Mouse (Mus musculus) MEL (cell line): ENCODE data around the gene Pptc7. TPM values are rescaled to one million over a fixed set of nuclear protein-coding genes. Genes with fewer than 3 reads are reported as not detected.

Source experiments
- DNase-seq: peaks from one replicate; pipeline ENCODE4 v3.0.0; 2011; ENCODE audit warnings: low read depth, low spot score
- H3K27ac ChIP-seq: 2 replicates; pipeline ENCODE4 v1.5.1; 2012; ENCODE audit warnings: low read depth, mild to moderate bottlenecking, control low read depth, low read length, moderate library complexity; ENCODE audit not compliant: control insufficient read depth
- H3K27me3 ChIP-seq, 2 experiments: fragments of 150-350 bp in 1 of 2; sonication (generic) in 1 of 2; 2 replicates each; pipeline ENCODE4 v1.6.1; 2012; ENCODE audit warnings: low read length in 2 of 2, mild to moderate bottlenecking in 2 of 2, improper control_type of control experiment in 1 of 2, moderate library complexity in 1 of 2; ENCODE audit not compliant: insufficient read depth in 2 of 2, control insufficient read depth in 1 of 2
- H3K36me3 ChIP-seq, 2 experiments: 2 replicates each; pipeline ENCODE4 v1.6.1; 2012 to 2014; ENCODE audit warnings: low read length in 2 of 2, improper control_type of control experiment in 1 of 2, inconsistent platforms in 1 of 2, mild to moderate bottlenecking in 1 of 2; ENCODE audit not compliant: insufficient read depth in 2 of 2, control insufficient read depth in 1 of 2
- H3K4me1 ChIP-seq, 2 experiments: fragments of 150-350 bp in 1 of 2; sonication (generic) in 1 of 2; 2 replicates each; pipeline ENCODE4 v1.6.1; 2012; ENCODE audit warnings: low read length in 2 of 2, improper control_type of control experiment in 1 of 2, mild to moderate bottlenecking in 1 of 2; ENCODE audit not compliant: insufficient read depth in 2 of 2, control insufficient read depth in 1 of 2
- H3K4me3 ChIP-seq, 2 experiments: fragments of 150-350 bp in 1 of 2; sonication (generic) in 1 of 2; 2 replicates each; pipeline ENCODE4 v1.5.1; 2012; ENCODE audit warnings: low read depth in 2 of 2, low read length in 2 of 2, mild to moderate bottlenecking in 2 of 2, moderate library complexity in 2 of 2, control low read depth in 1 of 2, improper control_type of control experiment in 1 of 2; ENCODE audit not compliant: control insufficient read depth in 1 of 2, insufficient read depth in 1 of 2
- H3K79me2 ChIP-seq: 2 replicates; pipeline ENCODE4 v1.6.1; 2012; ENCODE audit warnings: mild to moderate bottlenecking, low read length, moderate library complexity; ENCODE audit not compliant: control insufficient read depth, poor library complexity, insufficient read depth
- H3K9ac ChIP-seq: 2 replicates; pipeline ENCODE4 v1.6.1; 2012; ENCODE audit warnings: low read depth, mild to moderate bottlenecking, control low read depth, low read length, moderate library complexity; ENCODE audit not compliant: control insufficient read depth, poor library complexity, severe bottlenecking
- H3K9me3 ChIP-seq: fragments of 150-350 bp; sonication (generic); replicated peaks from 2 replicates; pipeline ENCODE4 v1.6.1; 2012; ENCODE audit warnings: mild to moderate bottlenecking, low read length, improper control_type of control experiment, moderate library complexity; ENCODE audit not compliant: insufficient read depth
- GABPA ChIP-seq: IDR thresholded peaks from 2 replicates; pipeline ENCODE4 v1.6.1; 2012; ENCODE audit warnings: low read depth, mild to moderate bottlenecking, inconsistent platforms, low read length, improper control_type of control experiment, moderate library complexity
- MYC ChIP-seq: IDR thresholded peaks from 2 replicates; pipeline ENCODE4 v1.6.1; 2011; ENCODE audit warnings: low read depth, mild to moderate bottlenecking, low read length, improper control_type of control experiment, moderate library complexity
- TAL1 ChIP-seq: IDR thresholded peaks from 2 replicates; pipeline ENCODE4 v1.6.1; 2012; ENCODE audit warnings: mild to moderate bottlenecking, inconsistent platforms, low read length, moderate library complexity, mixed read lengths
- USF1 ChIP-seq: IDR thresholded peaks from 2 replicates; pipeline ENCODE4 v1.6.1; 2014; ENCODE audit warnings: low read depth, mild to moderate bottlenecking, inconsistent platforms, low read length, improper control_type of control experiment, moderate library complexity
- polyA plus RNA-seq, 2 experiments: library from polyadenylated mRNA; stranded (reverse) in 1 of 2; unstranded in 1 of 2; fragments of >175 nt in 1 of 2; fragments of >200 nt in 1 of 2; gene quantifications; 2 replicates each; pipeline versions ENCODE4 v1.2.1 to v1.2.4; 2012; ENCODE audit warnings: low replicate concordance in 2 of 2, low read depth in 1 of 2; ENCODE audit not compliant: insufficient read length in 2 of 2, insufficient read depth in 1 of 2, missing spikeins in 1 of 2
- total RNA-seq: library from RNA; depleted of rRNA; stranded (reverse); fragments of 300-350 nt; gene quantifications from 2 replicates; pipeline ENCODE4 v1.2.3, GENCODE M21; 2012

The Pptc7 gene
- total and polyA plus RNA-seq, 3 experiments, result 17.3 to 22.3 TPM; not detected in 1

DNA sequence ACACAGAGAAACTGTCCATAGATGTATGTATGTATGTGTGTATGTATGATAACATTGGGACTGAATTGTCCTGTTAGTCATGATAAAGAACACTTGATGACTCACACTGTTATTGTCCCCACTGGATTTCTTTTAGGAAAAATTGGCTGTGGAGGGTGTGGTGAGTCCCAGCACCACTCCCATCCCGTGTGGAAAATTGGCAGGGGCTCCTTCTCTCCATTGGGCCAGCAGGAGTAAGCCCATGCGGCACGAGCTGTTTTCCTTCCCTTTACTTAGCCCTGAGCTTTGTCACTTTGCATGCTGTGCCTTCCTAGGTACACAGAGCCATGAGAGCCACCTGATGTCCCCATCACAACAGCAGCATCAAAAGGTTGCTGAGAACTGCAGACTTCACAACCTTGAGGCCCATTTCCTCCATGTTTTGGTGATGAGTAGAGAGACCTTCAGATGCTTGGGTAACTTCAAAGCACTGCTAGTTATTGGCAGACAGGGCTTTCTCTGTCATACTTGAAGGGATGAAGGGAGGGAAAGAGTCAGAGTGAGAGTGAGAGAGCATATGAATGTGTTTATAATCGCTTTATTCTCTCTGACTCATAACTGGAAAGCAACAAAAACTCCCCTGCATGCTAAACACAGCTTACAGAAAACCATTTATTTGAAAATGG lies 4.1 kb downstream of the Pptc7 start:
- Histone ChIP-seq H3K79me2 (peaks cover 75% of the 10 kb centered on the region), H3K4me3 (no peak overlapping the region), H3K9me3 (no peaks in the 10 kb centered on the region), H3K9ac (no peak overlapping the region), H3K36me3 (peaks cover 9 to 19% of the 10 kb centered on the region in 2 experiments), H3K4me1 (peaks cover 8 to 28% of the 10 kb centered on the region in 2 experiments), H3K27ac (no peak overlapping the region), H3K27me3 (no peaks in the 10 kb centered on the region)
- DNase-seq, result no peak
- TF ChIP-seq TAL1, result no peak

DNA sequence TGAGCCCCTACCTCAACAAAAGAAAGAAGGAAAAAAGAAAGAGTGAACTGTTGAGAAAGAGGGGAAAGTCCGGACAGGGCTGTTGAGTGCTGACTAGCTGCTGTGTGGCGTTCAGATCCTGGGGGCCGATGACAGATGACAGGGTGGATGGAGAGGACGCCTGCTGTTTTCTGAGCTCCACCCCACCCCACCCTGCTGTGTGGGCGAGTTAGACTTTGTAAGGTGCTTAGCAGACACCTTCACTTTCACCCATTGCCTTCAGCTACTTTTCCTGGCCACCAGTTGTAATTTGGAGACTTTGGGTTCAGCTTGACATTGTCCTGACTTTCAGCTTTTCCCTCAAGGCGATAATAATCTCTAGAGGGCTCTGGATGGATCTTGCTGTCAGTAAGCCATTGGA lies 7.0 kb downstream of the Pptc7 start:
- H3K79me2 ChIP-seq, result peaks cover 75% of the 10 kb centered on the region
- DNase-seq, result no peak
- peaks cover 9% of the 10 kb centered on the region in 2 experiments for H3K36me3 ChIP-seq
- TF ChIP-seq GABPA, result no peak
- H3K27ac ChIP-seq, result no peak overlapping the region
- H3K27me3 ChIP-seq, result no peaks in the 10 kb centered on the region
- H3K9me3 ChIP-seq, result no peaks in the 10 kb centered on the region
- H3K4me1 ChIP-seq, result peaks cover 0 to 14% of the 10 kb centered on the region in 2 experiments; a peak in 3 of 4 replicates
- H3K9ac ChIP-seq, result no peak overlapping the region
- no peak overlapping the region for H3K4me3 ChIP-seq

DNA sequence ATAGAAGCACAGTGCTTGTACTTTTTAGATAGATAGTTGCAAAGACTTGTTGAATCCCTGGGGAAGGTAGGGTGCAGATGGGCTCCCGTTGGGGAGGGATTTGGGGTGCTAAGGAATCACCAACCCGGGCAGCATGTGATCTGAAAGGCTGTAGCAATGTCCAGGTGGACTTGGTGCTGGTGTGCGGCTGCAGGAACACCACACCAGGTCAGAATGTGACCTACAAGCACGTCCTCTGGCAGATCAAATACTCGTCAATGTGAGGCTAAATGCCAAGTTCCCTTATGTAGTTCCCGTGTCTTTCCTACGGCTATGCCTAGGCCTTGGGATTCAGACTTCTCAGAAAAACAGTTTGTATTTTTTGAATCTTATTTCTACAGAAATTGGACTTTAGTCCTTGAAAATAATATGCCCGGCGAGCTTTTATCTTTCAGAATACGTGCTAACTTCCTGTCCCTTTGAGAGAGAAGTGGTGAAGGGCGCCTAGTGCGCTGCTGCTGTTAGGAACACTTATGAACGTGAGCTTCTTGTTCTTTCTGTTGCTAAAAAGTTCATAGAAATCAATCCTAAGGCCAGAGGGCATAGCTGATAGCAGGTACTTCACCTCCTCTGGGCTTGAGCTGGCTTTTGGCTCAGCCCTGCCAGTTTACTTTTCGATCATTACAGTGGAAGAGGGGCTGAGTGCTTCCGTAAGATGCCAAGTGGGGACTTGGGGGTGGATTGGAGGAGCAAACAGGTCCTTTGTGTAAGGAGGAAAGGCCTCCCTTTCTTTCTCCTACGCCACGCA lies 7.6 kb downstream of the Pptc7 start:
- Histone ChIP-seq H3K27ac (no peak overlapping the region), H3K9me3 (no peaks in the 10 kb centered on the region), H3K4me1 (peaks cover 0 to 11% of the 10 kb centered on the region in 2 experiments; a peak in 3 of 4 replicates), H3K9ac (no peak overlapping the region), H3K4me3 (no peak overlapping the region), H3K27me3 (no peaks in the 10 kb centered on the region), H3K79me2 (peaks cover 74% of the 10 kb centered on the region), H3K36me3 (peaks cover 4 to 9% of the 10 kb centered on the region in 2 experiments)
- TF ChIP-seq USF1 (no peak), MYC (no peak)
- DNase-seq, result no peak

DNA sequence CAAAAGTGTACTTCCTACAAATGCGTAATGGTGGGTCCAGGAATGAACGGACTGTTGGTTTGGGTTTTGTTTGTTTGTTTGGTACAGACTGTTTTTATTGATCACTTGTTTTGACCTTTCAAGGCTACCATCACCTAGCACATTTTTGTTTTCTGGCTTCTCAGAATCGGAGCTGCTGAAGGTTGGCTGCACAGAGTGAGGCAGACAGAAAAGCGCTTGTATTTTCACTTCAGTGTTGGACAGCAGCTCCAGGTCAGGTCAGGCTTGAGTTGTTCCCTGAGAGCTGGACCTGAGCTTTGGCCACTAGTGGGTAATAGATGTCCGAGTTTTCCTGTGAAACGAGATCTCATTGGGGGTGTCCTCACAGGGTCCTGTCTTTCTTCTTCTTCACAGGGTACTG lies 9.0 kb downstream of the Pptc7 start:
- Histone ChIP-seq H3K9me3 (no peaks in the 10 kb centered on the region), H3K27ac (no peak overlapping the region), H3K4me1 (peaks cover 0 to 6% of the 10 kb centered on the region in 2 experiments; a peak in 2 of 4 replicates), H3K9ac (no peak overlapping the region), H3K36me3 (peaks cover 0 to 6% of the 10 kb centered on the region in 2 experiments; a peak in 3 of 4 replicates), H3K79me2 (peaks cover 63% of the 10 kb centered on the region), H3K4me3 (no peak overlapping the region), H3K27me3 (no peaks in the 10 kb centered on the region)
- no peak for TF ChIP-seq GABPA
- DNase-seq, result no peak
